Mouse (Mus musculus): ENCODE data around the gene Tfip11.
"Not testable (repeated sequence)": the region's sequence is repeated elsewhere in the genome, so short reads cannot be mapped to it uniquely, and the experiment has no call there.

DNA sequence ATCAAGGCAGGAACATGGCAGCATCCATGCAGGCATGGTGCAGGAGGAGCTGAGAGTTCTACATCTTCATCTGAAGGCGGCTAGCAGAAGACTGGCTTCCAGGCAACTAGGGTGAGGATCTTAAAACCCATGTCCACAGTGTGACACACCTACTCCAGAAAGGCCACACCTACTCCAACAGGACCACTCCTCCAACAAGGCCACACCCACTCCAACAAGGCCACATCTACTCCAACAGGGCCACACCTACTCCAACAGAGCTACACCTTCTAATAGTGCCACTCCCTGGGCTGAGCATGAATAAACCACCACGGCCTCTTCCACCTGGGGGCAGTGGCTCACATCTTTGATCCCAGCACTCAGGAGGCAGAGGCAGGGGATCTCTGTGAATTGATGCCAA, 6.8 kb upstream of the Tfip11 start:
- not testable (repeated sequence) for TF ChIP-seq CTCF (IDR thresholded peaks at IDR 0.05; ENCODE audit: control insufficient read depth, insufficient read depth, insufficient replicate concordance, low read depth, low read length); POLR2A (IDR thresholded peaks at IDR 0.05; ENCODE audit: control insufficient read depth, low read depth, low read length)
